Mouse (Mus musculus) cerebellum, adult 18-20 months (tissue): ENCODE measurements around the gene Defb30.
A peak's percentile ranks its signal among the peaks of the same experiment; 100 is the strongest.

Experiments
- DNase-seq, 2 experiments: peaks; one replicate each; pipeline ENCODE4 v3.0.0; 2021

The Defb30 gene

GRCm38 (mm10) chr14:63049910-63050370 is at the start of gene Defb30:
TSS of gene Defb30 (minus strand) at chr14:63049960.
- DNase-seq, result no peak

DNA sequence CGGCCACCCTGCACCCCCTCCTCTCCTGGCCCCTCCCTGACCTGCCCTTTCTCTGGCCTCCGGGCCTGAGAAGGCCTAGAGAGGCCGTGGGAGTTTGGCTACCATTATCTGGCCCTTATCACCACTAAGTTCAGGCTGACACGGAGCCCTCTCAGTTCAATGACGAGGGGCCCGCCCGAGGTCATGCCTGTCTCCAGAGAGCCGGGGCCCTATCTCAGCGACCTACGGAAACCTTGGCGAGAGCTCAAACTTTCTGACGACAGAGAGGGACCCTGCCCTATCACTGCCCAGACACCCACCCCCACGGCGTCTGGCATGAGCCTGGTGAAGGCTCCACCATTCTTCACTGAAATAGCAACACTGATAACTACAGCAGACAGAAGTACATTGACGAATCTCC is 17.9 kb upstream of the Defb30 start:
- DNase-seq, result no peak

GRCm38 (mm10) chr14:63066630-63067310 is 17.0 kb upstream of the Defb30 start:
- peak; percentile 59 to 77 for DNase-seq

DNA sequence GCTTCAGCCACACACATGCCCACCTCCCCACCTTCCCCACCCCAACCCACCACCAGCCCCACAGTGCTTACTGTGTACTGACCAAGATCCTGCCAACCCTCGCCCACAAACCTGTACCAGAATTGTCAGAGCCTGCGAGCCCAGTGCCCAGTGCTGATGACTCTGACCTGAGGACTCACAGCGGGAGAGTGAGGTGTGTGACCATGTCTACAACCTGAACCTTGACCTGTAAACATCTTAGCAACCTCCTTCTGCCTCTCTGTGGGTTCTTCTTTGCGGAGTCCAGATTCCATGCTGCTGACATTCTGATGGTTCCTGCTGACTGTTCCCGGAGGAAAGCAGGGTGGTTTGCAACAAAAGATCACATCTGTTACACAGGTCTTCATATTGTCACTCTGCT is 15.6 kb upstream of the Defb30 start:
- no peak for DNase-seq

- no peak for DNase-seq
These were observed 12.4 kb upstream of the Defb30 start for GRCm38 (mm10) chr14:63062184-63062583.

DNA sequence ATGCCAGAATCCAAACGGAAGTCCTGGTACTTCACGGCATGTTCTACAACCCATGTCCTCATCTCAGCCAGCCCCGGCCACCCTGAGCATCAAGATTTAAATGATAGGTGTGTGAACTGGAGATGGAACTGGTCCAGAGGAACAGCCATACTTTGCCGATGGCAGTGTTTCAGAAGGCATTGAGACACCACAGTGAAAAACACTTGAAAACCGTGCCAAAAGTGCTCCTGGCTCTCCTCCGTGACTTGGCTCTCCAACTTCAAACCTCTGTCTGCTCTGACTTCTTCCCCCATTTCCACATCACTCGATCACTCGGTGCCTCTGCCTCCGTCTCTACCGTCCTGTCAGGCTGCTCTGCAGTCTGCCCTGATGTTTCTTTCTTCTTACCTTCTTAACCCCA is 10.6 kb upstream of the Defb30 start:
- no peak for DNase-seq

DNA sequence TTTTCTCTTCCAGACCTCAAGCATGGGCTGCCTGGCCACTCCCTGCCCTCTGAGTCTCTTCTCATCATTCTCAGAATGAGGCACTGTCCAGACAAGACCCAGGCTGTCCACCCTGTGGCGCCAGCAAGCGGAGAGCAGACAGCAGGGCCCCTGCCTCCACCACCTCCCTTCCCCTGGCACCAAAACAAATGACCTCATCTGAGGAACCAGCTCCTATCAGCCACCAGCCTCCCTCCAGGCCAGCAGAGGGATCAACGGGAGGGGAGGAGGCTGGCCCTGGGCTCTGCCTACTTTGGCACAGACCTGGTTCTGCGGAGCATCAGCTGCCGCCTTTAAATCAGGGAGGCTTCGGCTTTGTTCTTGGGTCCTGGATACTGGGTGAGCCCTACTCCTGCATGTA is 5.0 kb upstream of the Defb30 start:
- DNase-seq, result peak; percentile 84 to 96

DNA sequence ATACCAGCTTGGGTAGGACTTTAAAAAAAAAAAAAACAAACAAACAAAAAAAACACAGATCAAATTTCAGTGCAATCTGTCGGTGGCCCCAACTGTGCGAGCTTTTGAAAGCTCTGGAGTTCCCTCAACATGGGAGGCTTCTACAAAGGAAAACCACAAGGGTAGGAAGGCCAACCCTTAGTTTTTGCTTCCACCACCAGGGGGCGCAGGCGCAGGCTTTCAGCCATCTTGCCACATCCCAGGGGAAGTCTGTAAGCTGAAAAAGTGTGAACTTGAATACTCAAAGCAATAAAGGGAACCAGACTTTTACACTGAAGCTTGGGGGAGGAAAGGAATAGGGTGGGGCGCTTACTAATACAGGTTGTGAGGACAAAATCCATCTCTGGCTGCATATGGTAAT is 1.0 kb upstream of the Defb30 start:
- peak; percentile 50 to 55 for DNase-seq

DNA sequence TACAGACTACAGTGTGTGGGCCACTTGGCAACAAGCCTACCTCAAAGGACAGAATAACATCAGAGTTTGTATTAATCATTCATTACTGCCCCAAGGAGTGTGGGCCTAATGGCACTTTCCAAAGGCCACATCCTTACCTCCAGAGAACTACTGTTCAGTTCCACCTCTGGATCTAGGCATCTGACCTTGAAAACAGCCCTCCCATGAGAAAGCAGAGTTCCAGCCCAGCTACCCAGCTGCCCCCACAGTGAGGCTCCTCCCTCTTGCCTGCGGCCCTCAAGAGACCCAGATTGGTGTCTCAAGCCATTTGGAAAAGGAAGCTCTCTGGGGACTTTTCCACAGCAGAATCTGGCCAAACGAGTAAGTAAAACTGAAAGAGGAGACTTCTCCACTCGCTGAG is 3.1 kb downstream of the Defb30 start, which contains the start of gene Defb42:
Gene Defb42, plus strand, starts transcription at position 301 of the 400 bp plus-strand sequence.
- no peak for DNase-seq

DNA sequence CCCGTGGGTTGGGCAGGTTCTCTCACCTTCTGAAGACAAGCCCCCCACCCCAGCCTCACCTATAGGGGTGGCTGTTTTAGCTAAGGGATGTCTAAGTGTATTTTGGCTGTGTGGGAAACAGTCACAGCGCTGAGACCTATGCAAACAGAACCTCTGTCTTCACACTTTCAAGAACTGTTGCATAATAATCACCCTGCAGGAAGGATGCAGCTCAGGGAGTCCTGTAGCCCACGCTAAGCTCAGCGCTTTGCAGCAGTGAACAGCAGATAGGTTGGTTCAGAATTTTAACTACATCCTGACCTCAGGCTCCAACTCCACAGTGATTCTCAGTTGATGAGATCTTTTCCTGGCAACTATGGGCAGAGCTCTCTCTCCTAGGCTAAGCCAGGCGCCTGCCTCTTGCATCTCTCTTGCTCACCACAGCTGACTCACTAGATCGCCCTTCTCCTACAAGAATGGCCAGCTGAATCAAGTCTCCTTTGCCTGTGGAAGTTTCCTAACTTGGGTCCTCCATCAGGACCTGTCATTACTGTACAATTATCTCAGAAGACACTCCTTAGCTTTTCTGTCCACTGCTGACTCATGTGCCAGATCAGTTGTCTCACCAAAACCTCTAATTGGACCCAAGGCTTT is 29.1 kb downstream of the Defb30 start:
- DNase-seq, result no peak

- DNase-seq, result no peak
These were observed 35.1 kb downstream of the Defb30 start for GRCm38 (mm10) chr14:63014667-63015066.

DNA sequence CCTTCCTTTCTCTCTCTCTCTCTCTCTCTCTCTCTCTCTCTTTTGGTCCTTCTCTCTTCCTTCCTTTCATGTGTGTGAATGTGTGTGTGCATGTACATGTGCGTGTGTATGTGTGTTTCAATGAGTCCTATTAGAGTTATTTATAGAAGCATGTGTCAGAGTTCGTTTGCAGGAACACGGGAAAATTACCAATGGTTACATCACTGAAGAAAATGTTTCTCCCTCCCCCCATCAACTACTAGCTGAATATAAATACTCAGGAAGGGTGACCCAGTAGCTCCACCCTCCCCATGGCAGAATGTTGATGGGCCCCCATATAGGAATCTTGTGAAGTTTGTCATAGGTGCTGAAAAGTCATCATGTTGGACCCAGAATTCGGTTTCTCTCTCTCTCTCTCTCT is 36.7 kb downstream of the Defb30 start:
- no peak for DNase-seq

DNA sequence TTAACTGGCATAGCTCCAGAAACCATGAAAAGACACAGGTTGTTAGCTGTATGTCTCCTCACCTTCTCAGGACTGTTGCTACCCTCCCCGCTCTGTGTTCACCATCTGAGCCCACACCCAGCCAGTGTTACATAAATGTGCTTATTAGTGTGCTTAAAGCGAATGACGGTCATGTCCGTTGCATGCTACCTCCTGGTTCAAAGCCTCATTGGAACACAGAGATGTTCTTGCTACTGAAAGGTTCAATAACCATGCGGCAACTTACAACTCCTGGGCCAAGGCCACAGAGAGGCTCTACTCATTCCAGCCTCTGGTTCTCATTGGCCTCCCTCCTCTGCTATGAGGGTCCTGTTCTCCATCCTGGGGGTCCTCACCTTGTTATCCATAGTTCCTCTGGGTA is 38.3 kb downstream of the Defb30 start, which contains the start of gene Defb43:
Gene Defb43, plus strand, starts transcription at position 301 of the 400 bp plus-strand sequence.
- no peak for DNase-seq

DNA sequence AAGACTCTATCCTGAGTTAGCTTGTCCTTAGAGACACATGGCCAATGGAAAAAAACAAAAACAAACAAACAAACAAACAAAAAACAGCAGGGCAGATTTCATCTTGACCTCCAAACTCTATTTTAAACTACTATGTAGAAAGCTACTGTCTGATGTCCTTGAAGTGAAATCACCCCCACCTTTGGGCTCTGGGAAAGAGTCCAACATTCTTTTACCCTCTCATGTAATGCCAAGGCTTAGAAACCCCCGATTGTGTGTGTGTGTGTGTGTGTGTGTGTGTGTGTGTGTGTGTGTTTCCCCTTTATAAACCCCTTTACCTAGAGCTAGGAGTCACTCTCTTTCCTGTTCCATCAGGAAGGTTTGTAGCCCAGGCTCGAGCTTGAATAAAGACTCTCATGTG is 47.2 kb downstream of the Defb30 start:
- DNase-seq, result no peak

DNA sequence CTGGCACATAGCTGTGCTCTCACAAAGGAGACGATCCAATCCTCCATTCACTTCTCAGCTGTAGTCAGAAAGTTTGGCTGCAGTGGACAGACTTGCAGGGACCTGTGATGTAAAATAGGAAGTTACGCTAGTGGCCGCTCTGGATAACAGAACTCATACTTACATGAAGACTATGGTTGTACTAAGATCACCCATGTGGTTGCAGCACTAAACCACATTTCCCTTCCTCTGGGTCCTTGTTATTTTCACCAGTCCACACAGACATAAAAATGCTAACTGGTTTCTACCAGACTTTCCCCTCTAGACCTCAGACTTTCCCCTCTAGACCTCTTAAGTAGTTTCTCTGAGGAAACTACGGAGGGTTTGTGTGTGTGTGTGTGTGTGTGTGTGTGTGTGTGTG is 50.8 kb downstream of the Defb30 start:
- no peak for DNase-seq

DNA sequence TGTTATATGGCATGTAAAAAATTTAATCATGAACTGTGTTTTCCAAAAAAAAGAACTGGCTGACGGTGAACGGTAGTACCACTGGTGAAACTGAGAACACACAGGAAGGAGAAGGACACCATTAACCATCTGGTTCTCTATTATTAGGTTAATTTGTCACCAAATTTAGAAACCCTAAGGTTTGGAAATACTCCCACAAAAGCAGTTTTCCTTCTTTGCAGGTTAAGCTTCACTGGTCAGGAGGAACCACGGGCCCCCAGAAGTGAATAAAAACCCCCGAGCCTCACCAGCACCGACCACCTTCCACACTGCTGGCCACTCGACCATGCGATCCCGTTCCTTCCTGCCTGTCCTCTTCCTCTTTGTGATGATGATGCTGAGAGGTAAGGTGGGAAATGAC is 52.0 kb downstream of the Defb30 start, which contains the start of gene Defb47:
Gene Defb47, plus strand, starts transcription at position 301 of the 400 bp plus-strand sequence.
- no peak for DNase-seq

GRCm38 (mm10) chr14:62991849-62992510 is 57.8 kb downstream of the Defb30 start:
- no peak for DNase-seq

DNA sequence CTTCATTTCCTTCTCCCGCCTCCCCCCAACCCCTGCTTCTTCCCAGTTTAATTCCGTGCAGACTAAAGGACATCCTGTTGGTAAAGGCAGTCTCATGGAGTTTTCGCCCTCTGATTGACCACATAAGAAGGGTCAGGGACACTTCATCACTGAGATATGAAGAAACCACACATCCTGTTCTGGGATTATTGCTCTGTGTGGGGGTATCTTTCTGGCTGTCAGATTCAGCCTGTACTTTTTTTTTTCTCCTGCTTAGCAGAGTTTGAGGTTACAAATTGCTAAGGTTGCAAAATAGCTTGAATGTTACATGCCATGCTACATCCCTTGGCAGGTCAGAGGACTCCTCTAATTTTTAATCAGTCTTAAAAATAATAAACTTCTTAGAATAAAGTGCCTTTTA is 58.5 kb downstream of the Defb30 start:
- DNase-seq, result no peak

DNA sequence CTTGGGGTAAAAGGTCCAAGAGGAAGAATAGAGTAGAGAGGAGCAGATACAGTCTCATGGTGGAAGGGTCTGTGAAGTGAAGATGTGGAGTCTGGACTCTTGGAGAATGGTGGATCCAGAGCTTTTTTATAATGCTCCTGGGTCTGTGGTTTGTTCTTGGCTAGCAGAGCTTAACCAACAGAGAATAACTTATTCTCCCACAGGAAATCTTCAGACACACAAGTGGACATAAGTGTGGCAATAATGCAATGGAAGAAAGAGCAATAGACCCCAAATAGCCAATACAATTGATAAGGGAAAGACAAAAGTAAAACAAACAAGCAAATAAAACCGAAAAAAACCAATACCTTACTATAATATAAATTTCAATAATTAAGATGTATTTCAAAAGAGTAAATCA is 65.3 kb downstream of the Defb30 start, which contains the start of gene Defb48:
Gene Defb48, minus strand, starts transcription at position 101 of the 400 bp plus-strand sequence.
- no peak for DNase-seq
